Mouse (Mus musculus): Measurements from ENCODE around the gene Actg2.
A peak's percentile ranks its signal among the peaks of the same experiment; 100 is the strongest.
"Not testable (repeated sequence)": the region's sequence is repeated elsewhere in the genome, so short reads cannot be mapped to it uniquely, and the experiment has no call there.

The Actg2 gene

GRCm38 (mm10) chr6:83536028-83536794 lies at the start of gene Actg2:
Gene Actg2 (minus strand): TSS chr6:83536265.
- DNase-seq (ENCODE audit: low read depth in 1 of 2, low spot score in 2 of 2), result no peak

- not testable (repeated sequence) for DNase-seq (ENCODE audit: low read depth in 1 of 2, low spot score in 2 of 2)
These were observed 49.3 kb upstream of the Actg2 start for GRCm38 (mm10) chr6:83585328-83585727.

- DNase-seq (ENCODE audit: low read depth in 1 of 2, low spot score in 2 of 2), result no peak
These were observed 47.5 kb upstream of the Actg2 start for GRCm38 (mm10) chr6:83583591-83583990.

GRCm38 (mm10) chr6:83582938-83583270 lies 46.8 kb upstream of the Actg2 start:
- no peak for DNase-seq (ENCODE audit: low read depth in 1 of 2, low spot score in 2 of 2)

- DNase-seq (ENCODE audit: low read depth in 1 of 2, low spot score in 2 of 2), result no peak
These were observed 46.3 kb upstream of the Actg2 start for GRCm38 (mm10) chr6:83582135-83582937.

GRCm38 (mm10) chr6:83577534-83577933 lies 41.5 kb upstream of the Actg2 start:
- no peak for DNase-seq (ENCODE audit: low read depth in 1 of 2, low spot score in 2 of 2)

GRCm38 (mm10) chr6:83575609-83576008 lies 39.5 kb upstream of the Actg2 start:
- no peak for DNase-seq (ENCODE audit: low read depth in 1 of 2, low spot score in 2 of 2)

GRCm38 (mm10) chr6:83572671-83573070 lies 36.6 kb upstream of the Actg2 start, which contains the start of gene Stambp:
Gene Stambp (minus strand): TSS chr6:83572729.
- no peak for DNase-seq (ENCODE audit: low read depth in 1 of 2, low spot score in 2 of 2)

- DNase-seq (ENCODE audit: low read depth in 1 of 2, low spot score in 2 of 2), result peak; percentile 48 to 72
These were observed 36.0 kb upstream of the Actg2 start for GRCm38 (mm10) chr6:83571840-83572667.

GRCm38 (mm10) chr6:83568901-83569862 lies 33.1 kb upstream of the Actg2 start:
- DNase-seq (ENCODE audit: low read depth in 1 of 2, low spot score in 2 of 2), result no peak

GRCm38 (mm10) chr6:83555972-83556371 lies 19.9 kb upstream of the Actg2 start:
- no peak for DNase-seq (ENCODE audit: low read depth in 1 of 2, low spot score in 2 of 2)

GRCm38 (mm10) chr6:83548346-83548745 lies 12.3 kb upstream of the Actg2 start:
- no peak for DNase-seq (ENCODE audit: low read depth in 1 of 2, low spot score in 2 of 2)

- DNase-seq (ENCODE audit: low read depth in 1 of 2, low spot score in 2 of 2), result no peak
These were observed 9.7 kb upstream of the Actg2 start for GRCm38 (mm10) chr6:83545778-83546177.

GRCm38 (mm10) chr6:83541756-83542456 lies 5.8 kb upstream of the Actg2 start:
- no peak for DNase-seq (ENCODE audit: low read depth in 1 of 2, low spot score in 2 of 2)

- DNase-seq (ENCODE audit: low read depth in 1 of 2, low spot score in 2 of 2), result no peak
These were observed 4.0 kb upstream of the Actg2 start for GRCm38 (mm10) chr6:83540017-83540416.

- no peak for DNase-seq (ENCODE audit: low read depth in 1 of 2, low spot score in 2 of 2)
These were observed 662 bp upstream of the Actg2 start for GRCm38 (mm10) chr6:83536795-83537059.

- no peak for DNase-seq (ENCODE audit: low read depth in 1 of 2, low spot score in 2 of 2)
These were observed 3.5 kb downstream of the Actg2 start for GRCm38 (mm10) chr6:83532608-83533007.

- DNase-seq (ENCODE audit: low read depth in 1 of 2, low spot score in 2 of 2), result no peak
These were observed 12.9 kb downstream of the Actg2 start for GRCm38 (mm10) chr6:83523194-83523593.

GRCm38 (mm10) chr6:83521784-83522183 lies 14.3 kb downstream of the Actg2 start:
- DNase-seq (ENCODE audit: low read depth in 1 of 2, low spot score in 2 of 2), result no peak

GRCm38 (mm10) chr6:83518637-83519036 lies 17.4 kb downstream of the Actg2 start:
- no peak for DNase-seq (ENCODE audit: low read depth in 1 of 2, low spot score in 2 of 2)

Measured in monocyte, adult 2 months (primary cell).